Mouse (Mus musculus): Measurements from ENCODE around the gene Tmem132b.

The Tmem132b gene

GRCm38 (mm10) chr5:125772756-125773155, 241.2 kb downstream of the Tmem132b start:
- whole genome bisulfite sequencing: 21% methylated on average over 2 of the region's 2 CpGs

DNA sequence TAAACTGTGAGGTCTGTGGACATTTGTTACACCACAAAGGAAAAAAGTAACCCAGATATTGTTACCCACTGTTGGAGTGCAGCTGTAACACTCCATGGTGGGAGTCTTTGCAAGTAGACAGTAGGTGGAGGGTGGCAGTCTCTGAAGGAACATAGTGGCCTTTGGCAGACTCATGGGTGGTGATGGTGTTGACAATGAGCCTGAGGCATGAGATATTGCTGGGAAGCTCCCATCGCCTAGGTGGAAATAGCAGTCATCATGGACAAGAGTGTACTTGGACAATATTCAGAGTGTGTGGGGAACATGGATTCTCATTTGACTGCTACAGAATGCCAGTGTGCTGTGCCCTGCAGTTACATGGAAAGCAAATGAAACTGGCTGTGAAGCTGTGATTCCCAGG, 248.8 kb downstream of the Tmem132b start:
- WGBS: 65% methylated on average over 1 of the region's 1 CpGs

- 97% methylated on average over 1 of the region's 1 CpGs for WGBS
Observed at GRCm38 (mm10) chr5:125792643-125793042, 261.1 kb downstream of the Tmem132b start.

DNA sequence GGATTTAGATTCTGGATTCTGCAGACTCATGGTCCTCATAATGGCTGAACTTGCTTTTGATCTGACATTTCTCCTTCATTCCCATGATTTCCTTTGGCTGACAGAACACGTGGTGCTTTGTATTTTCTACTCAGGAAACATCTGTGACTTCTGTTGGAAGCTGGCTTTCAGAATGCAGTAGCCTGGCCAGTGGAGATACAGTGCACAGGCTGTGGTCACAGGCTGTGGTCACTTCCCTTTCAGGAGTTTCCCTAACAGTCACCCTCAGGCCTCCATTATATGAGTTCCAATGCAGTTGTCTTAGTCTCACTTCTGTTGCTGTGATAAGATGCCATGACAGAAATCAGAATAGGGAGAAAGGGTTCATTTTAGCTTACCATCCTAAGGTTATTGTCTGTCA, 262.7 kb downstream of the Tmem132b start:
- WGBS: 59% methylated on average over 1 of the region's 1 CpGs

GRCm38 (mm10) chr5:125799622-125800021, 268.0 kb downstream of the Tmem132b start:
- 21% methylated on average over 5 of the region's 5 CpGs for WGBS

- 9% methylated on average over 11 of the region's 11 CpGs for WGBS
Observed at GRCm38 (mm10) chr5:125800025-125800424, 268.5 kb downstream of the Tmem132b start.

- WGBS: 61% methylated on average over 7 of the region's 7 CpGs
Observed at GRCm38 (mm10) chr5:125802801-125803200, 271.2 kb downstream of the Tmem132b start.

DNA sequence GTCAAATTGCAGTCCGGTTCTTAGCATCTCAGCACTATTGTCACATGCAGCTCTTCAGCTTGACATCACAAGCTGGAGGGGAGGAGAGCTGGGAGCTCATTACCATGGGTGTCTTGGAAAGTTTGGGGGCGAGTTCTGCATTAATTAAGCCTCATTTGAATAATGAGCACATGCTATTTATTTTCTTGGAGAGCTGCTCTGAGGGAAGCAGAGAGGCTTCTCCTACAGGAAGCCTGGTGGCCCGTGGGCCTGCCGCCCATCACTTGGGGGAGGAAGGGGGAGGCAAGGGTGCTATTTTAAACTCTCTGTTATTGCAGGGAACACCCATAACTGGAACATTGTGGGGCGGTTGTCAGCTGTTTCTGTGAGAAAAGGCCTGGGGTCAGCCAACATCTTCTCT, 273.8 kb downstream of the Tmem132b start:
- WGBS: 19% methylated on average over 5 of the region's 5 CpGs

GRCm38 (mm10) chr5:125807861-125808260, 276.3 kb downstream of the Tmem132b start:
- 66% methylated on average over 5 of the region's 5 CpGs for WGBS

DNA sequence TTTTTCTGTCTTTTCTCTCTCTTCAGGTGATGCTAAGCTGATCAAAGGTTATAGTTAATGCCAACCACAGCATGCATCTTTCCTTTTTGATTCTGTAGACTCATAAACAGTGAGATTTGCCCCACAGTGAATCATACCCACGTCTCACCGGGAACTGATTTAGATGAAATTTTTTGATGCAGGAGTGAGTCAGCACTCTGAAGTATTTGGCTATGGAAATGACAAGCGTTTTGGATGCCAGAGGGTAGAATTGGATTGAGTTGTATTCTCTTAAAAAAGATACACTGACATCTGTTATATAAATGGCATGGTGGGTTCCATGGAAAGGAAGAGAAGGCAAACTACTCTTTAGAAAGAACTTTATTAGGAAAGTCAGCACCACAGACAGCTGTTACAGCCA, 297.8 kb downstream of the Tmem132b start:
- WGBS: 49% methylated on average over 3 of the region's 3 CpGs

GRCm38 (mm10) chr5:125835890-125836289, 304.3 kb downstream of the Tmem132b start:
- WGBS: 67% methylated on average over 1 of the region's 1 CpGs

DNA sequence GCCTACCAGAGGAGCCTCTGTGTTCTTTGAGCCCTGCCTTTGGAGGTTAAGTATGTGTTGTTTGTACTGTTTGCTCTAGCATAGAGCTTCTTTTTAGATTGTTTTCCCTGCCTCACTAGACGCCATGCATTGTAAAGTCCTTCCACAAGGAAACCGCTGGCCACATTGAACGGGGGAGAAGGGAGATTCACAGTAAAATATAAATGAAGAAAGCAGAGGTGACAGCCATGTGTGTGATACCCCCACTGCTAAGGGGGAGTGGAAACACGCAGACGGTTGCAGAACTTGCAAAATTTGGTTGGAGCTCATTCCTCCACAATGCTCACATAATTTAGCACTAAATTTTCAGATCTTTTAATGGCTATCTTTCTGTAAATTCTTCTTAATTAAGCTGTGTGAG, 305.2 kb downstream of the Tmem132b start:
- 47% methylated on average over 5 of the region's 5 CpGs for WGBS
